Mouse (Mus musculus): ENCODE results near the gene Nrm. TPM values are rescaled to one million over a fixed set of nuclear protein-coding genes. Genes with fewer than 3 reads are reported as not detected.

The Nrm gene
- polyA plus RNA-seq, 1 experiment from 2014 or later, result 27.4 TPM

DNA sequence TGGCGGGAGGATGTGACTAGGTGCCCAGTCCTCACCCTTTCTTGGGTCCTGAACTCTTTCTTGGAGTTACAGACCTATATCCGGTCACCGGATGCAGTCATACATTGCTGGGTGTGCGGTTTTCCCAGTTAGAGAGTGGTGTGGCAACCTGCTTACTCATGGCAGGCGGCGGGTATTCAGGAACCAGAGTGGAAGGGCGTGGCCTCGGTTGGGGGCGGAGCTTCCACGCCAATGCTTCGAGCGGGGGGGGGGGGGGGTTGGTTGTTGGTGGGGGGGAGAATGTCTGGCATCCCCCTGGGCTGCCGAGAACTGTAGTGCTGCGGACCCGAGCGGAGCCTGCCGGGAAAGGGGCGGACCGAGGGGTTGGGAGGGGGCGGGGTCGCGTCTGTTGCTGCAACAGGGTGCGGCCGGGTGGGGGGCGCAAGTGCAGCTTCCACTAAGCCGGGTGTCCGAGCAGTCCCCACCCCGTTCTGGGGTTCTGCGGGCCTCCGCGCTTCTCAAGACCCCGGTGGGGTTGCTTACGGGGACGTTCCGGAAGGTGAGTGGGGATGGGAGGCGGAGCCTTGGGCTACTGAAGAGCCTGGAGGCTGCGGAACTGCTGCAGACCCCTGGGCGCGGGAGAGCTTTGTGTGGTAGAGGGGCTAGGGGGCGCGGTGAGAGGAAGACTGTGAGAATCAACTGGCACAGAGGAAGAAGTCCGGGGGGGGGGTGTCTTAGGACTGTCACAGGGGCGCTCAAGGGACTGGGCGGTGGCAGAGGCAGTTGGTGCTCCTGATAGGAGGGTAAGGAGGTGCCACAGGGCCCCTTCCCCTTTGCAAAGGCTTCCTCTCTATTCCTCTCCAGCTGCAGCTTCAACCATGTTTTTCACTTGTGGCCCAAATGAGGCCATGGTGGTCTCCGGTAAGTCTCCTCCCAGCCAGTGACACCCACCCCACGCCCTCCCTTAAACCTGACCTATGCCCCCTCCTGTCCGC lies 37.9 kb upstream of the Nrm start, which contains the start of gene Flot1:
TSS of gene Flot1 (plus strand) at position 267 of the 974 bp plus-strand sequence.
- Histone ChIP-seq H3K4me3 (ENCODE audit: low read depth, low read length) (peak within 1 kb of the TSS; percentile 75), H3K9ac (ENCODE audit: low read length) (peak within 1 kb of the TSS; percentile 86), H3K4me2 (replicated peaks; ENCODE audit: low read depth) (peak within 1 kb of the TSS; percentile 84), H3K27me3 (ENCODE audit: control insufficient read depth, insufficient read depth, low read length) (no peaks in the 10 kb centered on the region), H3K9me3 (ENCODE audit: control insufficient read depth, low read length) (no peaks in the 10 kb centered on the region), H3K4me1 (replicated peaks; ENCODE audit: control insufficient read depth, insufficient read depth) (no peaks in the 10 kb centered on the region; the same call in 1 of the 2 replicates), H3K27ac (replicated peaks) (peak within 1 kb of the TSS; percentile 92), H3K36me3 (ENCODE audit: control insufficient read depth, insufficient read depth, low read length) (peaks cover 5% of the 10 kb centered on the region; the same call in 1 of the 2 replicates)
- DNase-seq (ENCODE audit: low spot score) (peak; percentile 93), ATAC-seq (ENCODE audit: low FRiP score, low TSS enrichment) (peak; percentile 87)
- under 1% methylated on average over 43 of the region's 47 CpGs for WGBS
- TF ChIP-seq EP300 (optimal IDR thresholded peaks at IDR 0.05), result no peak
- TF ChIP-seq CTCF (IDR thresholded peaks at IDR 0.05; ENCODE audit: low read depth), result 0 out of 2 replicates have a peak, but pooled peaks have one; percentile 6

DNA sequence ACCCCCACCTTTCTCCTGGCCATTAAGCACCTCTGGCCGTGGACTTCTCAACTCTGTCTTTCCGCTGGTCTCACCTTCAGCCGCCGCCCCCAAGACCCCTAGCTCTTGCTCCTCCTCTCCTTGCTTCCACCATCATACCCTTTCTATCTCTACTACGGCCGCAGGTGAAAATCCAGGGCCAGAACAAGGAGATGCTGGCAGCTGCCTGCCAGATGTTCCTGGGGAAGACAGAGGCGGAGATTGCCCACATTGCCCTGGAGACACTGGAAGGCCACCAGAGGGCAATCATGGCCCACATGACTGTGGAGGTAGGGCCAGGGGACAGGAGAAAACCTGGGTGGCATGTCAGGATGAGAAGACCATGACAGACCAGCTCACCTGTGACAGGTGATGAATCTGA lies 36.7 kb upstream of the Nrm start:
- Histone ChIP-seq H3K9ac (ENCODE audit: low read length) (no peak overlapping the region), H3K9me3 (ENCODE audit: control insufficient read depth, low read length) (no peaks in the 10 kb centered on the region), H3K4me2 (replicated peaks; ENCODE audit: low read depth) (0 out of 2 replicates have a peak overlapping the region, but pooled peaks have one; percentile 84), H3K4me3 (ENCODE audit: low read depth, low read length) (peak overlapping the region; percentile 75; the same call in 1 of the 2 replicates), H3K27ac (replicated peaks) (no peak overlapping the region), H3K27me3 (ENCODE audit: control insufficient read depth, insufficient read depth, low read length) (no peaks in the 10 kb centered on the region), H3K4me1 (replicated peaks; ENCODE audit: control insufficient read depth, insufficient read depth) (no peaks in the 10 kb centered on the region; the same call in 1 of the 2 replicates), H3K36me3 (ENCODE audit: control insufficient read depth, insufficient read depth, low read length) (peaks cover 5% of the 10 kb centered on the region; the same call in 1 of the 2 replicates)
- 73% methylated on average over 7 of the region's 7 CpGs for WGBS
- DNase-seq (ENCODE audit: low spot score) (no peak), ATAC-seq (ENCODE audit: low FRiP score, low TSS enrichment) (no peak)
- TF ChIP-seq CTCF (IDR thresholded peaks at IDR 0.05; ENCODE audit: low read depth) (peak; percentile 60), EP300 (optimal IDR thresholded peaks at IDR 0.05) (no peak)

DNA sequence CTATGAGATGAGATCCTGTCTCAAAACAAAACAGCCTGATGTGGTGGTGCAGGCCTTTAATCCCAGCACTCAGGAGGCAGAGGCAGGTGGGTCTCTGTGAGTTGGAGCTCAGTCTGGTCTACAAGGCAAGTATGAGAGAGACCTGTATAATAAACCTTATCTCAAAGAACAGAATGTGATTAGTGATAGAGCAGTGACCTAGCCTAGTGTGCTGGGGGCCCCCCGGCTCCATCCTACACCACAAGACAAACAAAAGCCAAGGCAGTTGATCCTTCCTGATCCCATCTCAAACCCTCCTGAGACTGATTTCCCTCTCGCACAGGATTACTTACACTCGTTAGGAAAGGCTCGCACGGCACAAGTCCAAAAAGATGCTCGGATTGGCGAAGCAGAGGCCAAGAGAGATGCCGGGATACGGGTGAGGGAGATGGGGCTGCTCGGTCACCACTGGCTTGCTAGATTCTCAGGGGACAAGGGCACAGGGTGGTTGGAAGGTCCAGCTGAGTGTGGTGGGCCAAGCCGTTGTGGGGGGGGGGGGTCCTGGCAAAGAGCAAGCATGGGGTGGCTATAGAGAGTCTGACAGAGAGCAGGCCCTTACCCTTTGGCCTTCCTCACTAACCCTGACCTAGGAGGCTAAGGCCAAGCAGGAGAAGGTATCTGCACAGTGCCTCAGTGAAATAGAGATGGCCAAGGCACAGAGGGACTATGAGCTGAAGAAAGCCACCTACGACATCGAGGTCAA lies 35.8 kb upstream of the Nrm start:
- Histone ChIP-seq H3K4me3 (ENCODE audit: low read depth, low read length) (no peak overlapping the region), H3K4me2 (replicated peaks; ENCODE audit: low read depth) (no peak overlapping the region), H3K27me3 (ENCODE audit: control insufficient read depth, insufficient read depth, low read length) (no peaks in the 10 kb centered on the region), H3K4me1 (replicated peaks; ENCODE audit: control insufficient read depth, insufficient read depth) (no peaks in the 10 kb centered on the region; the same call in 1 of the 2 replicates), H3K9ac (ENCODE audit: low read length) (no peak overlapping the region), H3K27ac (replicated peaks) (no peak overlapping the region), H3K9me3 (ENCODE audit: control insufficient read depth, low read length) (no peaks in the 10 kb centered on the region), H3K36me3 (ENCODE audit: control insufficient read depth, insufficient read depth, low read length) (peaks cover 7% of the 10 kb centered on the region; the same call in 1 of the 2 replicates)
- 85% methylated on average over 13 of the region's 13 CpGs for WGBS
- TF ChIP-seq CTCF (IDR thresholded peaks at IDR 0.05; ENCODE audit: low read depth), result no peak
- TF ChIP-seq EP300 (optimal IDR thresholded peaks at IDR 0.05), result no peak
- no peak for DNase-seq (ENCODE audit: low spot score)
- no peak for ATAC-seq (ENCODE audit: low FRiP score, low TSS enrichment)

DNA sequence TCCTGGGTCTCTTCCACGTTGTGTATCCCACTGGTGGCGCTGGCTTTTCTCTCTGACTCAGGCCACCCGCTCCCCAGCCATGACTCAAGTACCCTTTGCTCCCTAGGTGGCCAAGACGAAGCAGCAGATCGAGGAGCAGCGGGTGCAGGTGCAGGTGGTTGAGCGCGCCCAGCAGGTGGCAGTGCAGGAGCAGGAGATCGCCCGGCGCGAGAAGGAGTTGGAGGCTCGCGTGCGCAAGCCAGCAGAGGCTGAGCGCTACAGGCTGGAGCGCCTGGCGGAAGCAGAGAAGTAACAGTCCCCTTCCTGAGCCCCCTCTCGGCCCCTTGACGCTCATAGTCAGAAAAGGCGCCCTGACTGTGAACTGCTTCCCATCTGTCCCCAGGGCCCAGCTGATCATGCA lies 31.4 kb upstream of the Nrm start:
- ATAC-seq (ENCODE audit: low FRiP score, low TSS enrichment) (peak; percentile 89), DNase-seq (ENCODE audit: low spot score) (peak; percentile 92)
- Histone ChIP-seq H3K9ac (ENCODE audit: low read length) (no peak overlapping the region), H3K4me2 (replicated peaks; ENCODE audit: low read depth) (peak overlapping the region; percentile 37), H3K27me3 (ENCODE audit: control insufficient read depth, insufficient read depth, low read length) (no peaks in the 10 kb centered on the region), H3K4me1 (replicated peaks; ENCODE audit: control insufficient read depth, insufficient read depth) (no peaks in the 10 kb centered on the region), H3K9me3 (ENCODE audit: control insufficient read depth, low read length) (no peaks in the 10 kb centered on the region), H3K4me3 (ENCODE audit: low read depth, low read length) (no peak overlapping the region), H3K36me3 (ENCODE audit: control insufficient read depth, insufficient read depth, low read length) (peaks cover 14% of the 10 kb centered on the region), H3K27ac (replicated peaks) (peak overlapping the region; percentile 49; the same call in 1 of the 2 replicates)
- WGBS, result 3% methylated on average over 21 of the region's 21 CpGs
- TF ChIP-seq CTCF (IDR thresholded peaks at IDR 0.05; ENCODE audit: low read depth), result peak; percentile 95
- no peak for TF ChIP-seq EP300 (optimal IDR thresholded peaks at IDR 0.05)

DNA sequence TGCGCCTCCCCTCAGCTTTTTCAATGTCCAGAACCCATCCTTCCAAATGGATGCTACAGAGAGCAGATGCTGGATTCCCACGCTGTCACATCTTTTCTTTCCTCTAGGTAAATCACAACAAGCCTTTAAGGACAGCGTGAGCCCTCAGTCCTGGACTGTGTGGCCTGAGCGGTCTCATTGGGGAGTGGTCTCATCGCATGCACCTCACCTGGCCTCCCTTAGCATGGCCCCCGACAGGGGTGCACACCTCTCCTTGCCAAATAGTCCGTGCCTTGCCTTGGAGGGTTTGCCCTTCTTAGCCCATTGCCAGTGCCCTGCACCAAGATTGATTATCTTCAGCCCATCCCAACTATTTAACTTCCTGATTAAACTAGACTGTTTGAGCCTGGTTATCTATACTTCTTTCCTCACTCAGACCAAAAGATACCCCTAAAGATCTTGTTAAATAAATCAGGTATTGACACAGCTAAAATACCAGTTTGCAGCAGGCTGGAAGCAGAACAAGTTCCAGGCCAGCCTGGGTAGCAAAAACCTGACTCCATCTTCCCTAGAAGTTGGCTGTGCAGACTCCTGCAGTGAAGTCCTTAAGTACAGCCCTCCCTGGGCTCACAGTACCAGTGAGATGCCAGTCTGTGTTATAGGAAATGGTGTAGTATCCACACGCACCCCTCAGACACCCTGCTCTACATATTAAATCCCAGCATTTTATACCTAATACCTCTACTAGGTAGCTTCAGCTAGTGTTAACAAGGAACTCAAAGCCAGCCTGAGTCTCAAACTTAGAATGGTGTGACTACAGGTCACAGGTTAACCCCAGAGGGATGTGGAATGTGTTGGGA lies 28.5 kb upstream of the Nrm start:
- DNase-seq (ENCODE audit: low spot score) (no peak), ATAC-seq (ENCODE audit: low FRiP score, low TSS enrichment) (no peak)
- H3K27ac ChIP-seq (replicated peaks), result no peak overlapping the region

More for the DNA sequence above, 28.5 kb upstream of the Nrm start:
- Histone ChIP-seq H3K4me1 (replicated peaks; ENCODE audit: control insufficient read depth, insufficient read depth) (0 out of 2 replicates have a peak, but pooled peaks cover 5% of the 10 kb centered on the region), H3K4me2 (replicated peaks; ENCODE audit: low read depth) (no peak overlapping the region), H3K4me3 (ENCODE audit: low read depth, low read length) (no peak overlapping the region), H3K27me3 (ENCODE audit: control insufficient read depth, insufficient read depth, low read length) (no peaks in the 10 kb centered on the region), H3K9ac (ENCODE audit: low read length) (no peak overlapping the region), H3K36me3 (ENCODE audit: control insufficient read depth, insufficient read depth, low read length) (peaks cover 18% of the 10 kb centered on the region), H3K9me3 (ENCODE audit: control insufficient read depth, low read length) (no peaks in the 10 kb centered on the region)
- no peak for TF ChIP-seq CTCF (IDR thresholded peaks at IDR 0.05; ENCODE audit: low read depth)
- no peak for TF ChIP-seq EP300 (optimal IDR thresholded peaks at IDR 0.05)
- 55% methylated on average over 8 of the region's 8 CpGs for WGBS
